Mouse (Mus musculus): ENCODE measurements around the gene Pde8b. TPM values are rescaled to one million over a fixed set of nuclear protein-coding genes. Genes with fewer than 3 reads are reported as not detected.
A peak's percentile ranks its signal among the peaks of the same experiment; 100 is the strongest.

The Pde8b gene
- polyA plus RNA-seq, 1 experiment: 6.3 TPM

GRCm38 (mm10) chr13:95011546-95012257 is 238.4 kb downstream of the Pde8b start:
- H3K27ac ChIP-seq (ENCODE audit: control insufficient read depth, insufficient read depth, low read depth, low read length, poor library complexity): no peak overlapping the region
- H3K4me3 ChIP-seq (replicated peaks; ENCODE audit: control insufficient read depth, low read depth, low read length): no peak overlapping the region
- WGBS: 85% methylated on average over 7 of the region's 7 CpGs
- H3K4me1 ChIP-seq (ENCODE audit: control insufficient read depth, insufficient read depth, low read length): no peaks in the 10 kb centered on the region
- TF ChIP-seq POLR2A (IDR thresholded peaks at IDR 0.05; ENCODE audit: borderline replicate concordance, control insufficient read depth, low read depth, low read length): no peak
- no peak for TF ChIP-seq CTCF (IDR thresholded peaks at IDR 0.05; ENCODE audit: control insufficient read depth, insufficient read depth, low read length)

- TF ChIP-seq POLR2A (IDR thresholded peaks at IDR 0.05; ENCODE audit: borderline replicate concordance, control insufficient read depth, low read depth, low read length) (no peak), CTCF (IDR thresholded peaks at IDR 0.05; ENCODE audit: control insufficient read depth, insufficient read depth, low read length) (no peak)
- H3K27ac ChIP-seq (ENCODE audit: control insufficient read depth, insufficient read depth, low read depth, low read length, poor library complexity): no peak overlapping the region
- WGBS: 82% methylated on average over 7 of the region's 7 CpGs
- no peaks in the 10 kb centered on the region for H3K4me1 ChIP-seq (ENCODE audit: control insufficient read depth, insufficient read depth, low read length)
- H3K4me3 ChIP-seq (replicated peaks; ENCODE audit: control insufficient read depth, low read depth, low read length): no peak overlapping the region
Observed at GRCm38 (mm10) chr13:95009261-95009660, 240.9 kb downstream of the Pde8b start.

GRCm38 (mm10) chr13:95007281-95007680 is 242.9 kb downstream of the Pde8b start:
- WGBS: 40% methylated on average over 8 of the region's 8 CpGs
- Histone ChIP-seq H3K27ac (ENCODE audit: control insufficient read depth, insufficient read depth, low read depth, low read length, poor library complexity) (no peak overlapping the region), H3K4me3 (replicated peaks; ENCODE audit: control insufficient read depth, low read depth, low read length) (no peak overlapping the region), H3K4me1 (ENCODE audit: control insufficient read depth, insufficient read depth, low read length) (no peaks in the 10 kb centered on the region)
- TF ChIP-seq CTCF (IDR thresholded peaks at IDR 0.05; ENCODE audit: control insufficient read depth, insufficient read depth, low read length) (no peak), POLR2A (IDR thresholded peaks at IDR 0.05; ENCODE audit: borderline replicate concordance, control insufficient read depth, low read depth, low read length) (no peak)

- Histone ChIP-seq H3K27ac (ENCODE audit: control insufficient read depth, insufficient read depth, low read depth, low read length, poor library complexity) (no peak overlapping the region), H3K4me1 (ENCODE audit: control insufficient read depth, insufficient read depth, low read length) (no peaks in the 10 kb centered on the region; the same call in 1 of the 2 replicates), H3K4me3 (replicated peaks; ENCODE audit: control insufficient read depth, low read depth, low read length) (no peak overlapping the region)
- TF ChIP-seq CTCF (IDR thresholded peaks at IDR 0.05; ENCODE audit: control insufficient read depth, insufficient read depth, low read length): no peak
- TF ChIP-seq POLR2A (IDR thresholded peaks at IDR 0.05; ENCODE audit: borderline replicate concordance, control insufficient read depth, low read depth, low read length): no peak
- WGBS: 81% methylated on average over 5 of the region's 5 CpGs
Observed at GRCm38 (mm10) chr13:94990516-94990915, 259.6 kb downstream of the Pde8b start.

GRCm38 (mm10) chr13:94979081-94979480 is 271.1 kb downstream of the Pde8b start:
- no peaks in the 10 kb centered on the region for H3K4me1 ChIP-seq (ENCODE audit: control insufficient read depth, insufficient read depth, low read length)
- TF ChIP-seq POLR2A (IDR thresholded peaks at IDR 0.05; ENCODE audit: borderline replicate concordance, control insufficient read depth, low read depth, low read length) (no peak), CTCF (IDR thresholded peaks at IDR 0.05; ENCODE audit: control insufficient read depth, insufficient read depth, low read length) (no peak)
- no peak overlapping the region for H3K27ac ChIP-seq (ENCODE audit: control insufficient read depth, insufficient read depth, low read depth, low read length, poor library complexity)
- H3K4me3 ChIP-seq (replicated peaks; ENCODE audit: control insufficient read depth, low read depth, low read length): no peak overlapping the region
- 66% methylated on average over 7 of the region's 7 CpGs for WGBS

GRCm38 (mm10) chr13:94976219-94977186 is 273.6 kb downstream of the Pde8b start, which contains the start of gene Wdr41:
Gene Wdr41 (plus strand): TSS chr13:94976344.
- H3K4me3 ChIP-seq (replicated peaks; ENCODE audit: control insufficient read depth, low read depth, low read length): peak within 1 kb of the TSS; percentile 69
- peak within 1 kb of the TSS; percentile 98 for H3K27ac ChIP-seq (ENCODE audit: control insufficient read depth, insufficient read depth, low read depth, low read length, poor library complexity)
- H3K4me1 ChIP-seq (ENCODE audit: control insufficient read depth, insufficient read depth, low read length): no peaks in the 10 kb centered on the region
- peak; percentile 91 for TF ChIP-seq CTCF (IDR thresholded peaks at IDR 0.05; ENCODE audit: control insufficient read depth, insufficient read depth, low read length)
- TF ChIP-seq POLR2A (IDR thresholded peaks at IDR 0.05; ENCODE audit: borderline replicate concordance, control insufficient read depth, low read depth, low read length): peak; percentile 44; the same call in 1 of the 2 replicates
- 1% methylated on average over 68 of the region's 68 CpGs for WGBS

GRCm38 (mm10) chr13:94975828-94976218 is 274.3 kb downstream of the Pde8b start:
- Histone ChIP-seq H3K27ac (ENCODE audit: control insufficient read depth, insufficient read depth, low read depth, low read length, poor library complexity) (no peak overlapping the region), H3K4me1 (ENCODE audit: control insufficient read depth, insufficient read depth, low read length) (no peaks in the 10 kb centered on the region), H3K4me3 (replicated peaks; ENCODE audit: control insufficient read depth, low read depth, low read length) (peak overlapping the region; percentile 51)
- 27% methylated on average over 9 of the region's 9 CpGs for WGBS
- no peak for TF ChIP-seq POLR2A (IDR thresholded peaks at IDR 0.05; ENCODE audit: borderline replicate concordance, control insufficient read depth, low read depth, low read length)
- no peak for TF ChIP-seq CTCF (IDR thresholded peaks at IDR 0.05; ENCODE audit: control insufficient read depth, insufficient read depth, low read length)

Other genes starting within 250 kb of the Pde8b start
- 1.8 and 4.0 TPM in 2 replicates for gene Zbed3, start 73.3 kb upstream of the Pde8b start, polyA plus RNA-seq (2011; ENCODE audit: insufficient read depth, insufficient read length, low replicate concordance, missing spikeins)
- gene Aggf1, start 125.0 kb upstream of the Pde8b start, polyA plus RNA-seq (2011; ENCODE audit: insufficient read depth, insufficient read length, low replicate concordance, missing spikeins): 13.0 and 23.6 TPM in 2 replicates
- gene Crhbp, start 194.6 kb upstream of the Pde8b start, polyA plus RNA-seq (2011; ENCODE audit: insufficient read depth, insufficient read length, low replicate concordance, missing spikeins): not detected in 2 replicates
- gene S100z, start 228.4 kb upstream of the Pde8b start, polyA plus RNA-seq (2011; ENCODE audit: insufficient read depth, insufficient read length, low replicate concordance, missing spikeins): not detected in 2 replicates

Data from bone marrow, adult 2 months (tissue).